Comparison of ENCODE assay signal across 20 mouse cellular contexts in the genomic region with DNA sequence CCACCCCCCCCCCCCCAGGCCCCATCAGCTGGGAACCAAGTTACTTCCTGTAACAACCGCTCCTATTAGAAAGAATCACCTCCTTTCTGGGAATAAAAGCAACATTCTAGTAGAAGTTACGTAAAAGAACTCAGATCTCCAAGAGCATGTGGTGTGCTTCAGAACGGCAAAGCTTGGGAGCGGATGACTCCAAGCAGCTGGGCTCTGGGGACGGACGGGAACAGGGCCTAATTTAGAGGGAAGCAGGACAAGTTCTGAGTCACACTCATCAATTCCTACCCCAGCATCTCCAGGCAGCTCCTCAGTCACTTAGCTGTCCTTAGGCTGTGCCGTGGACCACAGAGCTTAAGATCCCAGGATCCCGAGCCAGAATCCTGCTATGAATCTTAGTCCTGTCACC.
A peak's percentile ranks its signal among the peaks of the same experiment; 100 is the strongest.
DNase-seq lines count a peak whose midpoint lies in the region; ATAC-seq and TF ChIP-seq lines count a peak whose summit lies in the region.
"Had no signal": no experiment of that assay in that cellular context is flagged by ENCODE, and none has a peak within 500 bp of the region (broad histone marks: within the 10 kb centered on the region; RNA-seq: fewer than 3 reads in every experiment).

No protein-coding gene starts in this region.

- H3K9ac ChIP-seq in hindbrain, embryonic 14.5 days: no peak overlapping the region
- no peak overlapping the region for H3K9ac ChIP-seq in liver, postnatal 0 days (replicated peaks)
- H3K9ac ChIP-seq: embryonic facial prominence, embryonic 13.5 days; forebrain, postnatal 0 days; kidney, embryonic 15.5 days; limb, embryonic 15.5 days; liver, embryonic 15.5 days had no signal

- intact Hi-C loops in heart, postnatal 10 days (cut with DNase I): loop anchor here (10.0 kb wide), 2 partner anchors 177 to 723 kb away; no protein-coding TSS in a partner anchor

- H3K9me3 ChIP-seq in hindbrain, embryonic 14.5 days (ENCODE audit: control insufficient read depth, low read length): no peaks in the 10 kb centered on the region
- H3K9me3 ChIP-seq in liver, postnatal 0 days (ENCODE audit: low read length): no peaks in the 10 kb centered on the region
- H3K9me3 ChIP-seq: embryonic facial prominence, embryonic 13.5 days; kidney, embryonic 15.5 days; limb, embryonic 15.5 days; liver, embryonic 15.5 days had no signal

- H3K4me2 ChIP-seq in hindbrain, embryonic 14.5 days (replicated peaks): no peak overlapping the region
- no peak overlapping the region for H3K4me2 ChIP-seq in liver, postnatal 0 days (ENCODE audit: low read depth, low read length)
- H3K4me2 ChIP-seq: embryonic facial prominence, embryonic 13.5 days; kidney, embryonic 15.5 days; limb, embryonic 15.5 days; liver, embryonic 15.5 days had no signal

- no peak for TF ChIP-seq EP300 in liver, postnatal 0 days (IDR thresholded peaks at IDR 0.05; ENCODE audit: low read depth)

- no peak overlapping the region for H3K4me3 ChIP-seq in layer of hippocampus, adult 2 months
- no peak overlapping the region for H3K4me3 ChIP-seq in hindbrain, embryonic 14.5 days (replicated peaks; ENCODE audit: low read length)
- H3K4me3 ChIP-seq in liver, postnatal 0 days (ENCODE audit: low read depth, low read length): no peak overlapping the region
- H3K4me3 ChIP-seq: embryonic facial prominence, embryonic 13.5 days; kidney, embryonic 15.5 days; limb, embryonic 15.5 days; liver, embryonic 15.5 days had no signal

- H3K36me3 ChIP-seq in hindbrain, embryonic 14.5 days (replicated peaks; ENCODE audit: control insufficient read depth, insufficient read depth): no peaks in the 10 kb centered on the region
- H3K36me3 ChIP-seq in liver, postnatal 0 days (replicated peaks; ENCODE audit: insufficient read depth, low read length): no peaks in the 10 kb centered on the region
- H3K36me3 ChIP-seq: embryonic facial prominence, embryonic 13.5 days; kidney, embryonic 15.5 days; limb, embryonic 15.5 days; liver, embryonic 15.5 days had no signal

- no peaks in the 10 kb centered on the region for H3K27me3 ChIP-seq in hindbrain, embryonic 14.5 days (ENCODE audit: control insufficient read depth, insufficient read depth, low read length)
- no peaks in the 10 kb centered on the region for H3K27me3 ChIP-seq in liver, postnatal 0 days (ENCODE audit: insufficient read depth, low read length)
- H3K27me3 ChIP-seq: embryonic facial prominence, embryonic 13.5 days; kidney, embryonic 15.5 days; liver, embryonic 15.5 days had no signal

- WGBS in hindbrain, embryonic 14.5 days: 95% methylated on average over 8 of the region's 8 CpGs
- WGBS in liver, postnatal 0 days (ENCODE audit: insufficient replicate concordance): 80% methylated on average over 8 of the region's 8 CpGs

- no peak for TF ChIP-seq CTCF in layer of hippocampus, adult 2 months (conservative IDR thresholded peaks at IDR 0.05)
- no peak for TF ChIP-seq CTCF in liver, postnatal 0 days (IDR thresholded peaks at IDR 0.05; ENCODE audit: low read depth)

- DNase-seq in layer of hippocampus, adult 2 months (ENCODE audit: low spot score in 2 of 2): peak; percentile 20 to 25
- DNase-seq in layer of hippocampus, adult 11-12 months (ENCODE audit: low spot score): no peak
- peak; percentile 22 for DNase-seq in urinary bladder, postnatal 14 days (ENCODE audit: low spot score)
- DNase-seq in urinary bladder, postnatal 25 days (ENCODE audit: low spot score): no peak
- DNase-seq in heart, postnatal 10 days: peak; percentile 58 to 60
- DNase-seq in hindbrain, embryonic 14.5 days (ENCODE audit: low spot score): no peak
- no peak for DNase-seq in liver, postnatal 0 days
- DNase-seq: adrenal gland, adult 8-10 months; cerebellum, postnatal 14 days; forebrain, postnatal 0 days; kidney, postnatal 4 days; right cerebral cortex, postnatal 25 days had no signal

- no peaks in the 10 kb centered on the region for H3K4me1 ChIP-seq in hindbrain, embryonic 14.5 days (replicated peaks; ENCODE audit: control insufficient read depth, insufficient read depth, low read length)
- no peaks in the 10 kb centered on the region for H3K4me1 ChIP-seq in liver, postnatal 0 days (ENCODE audit: insufficient read depth)
- H3K4me1 ChIP-seq: liver, embryonic 15.5 days had no signal

- no peak overlapping the region for H3K27ac ChIP-seq in layer of hippocampus, adult 2 months
- no peak overlapping the region for H3K27ac ChIP-seq in hindbrain, embryonic 14.5 days
- H3K27ac ChIP-seq in liver, postnatal 0 days (ENCODE audit: low read depth): no peak overlapping the region
- H3K27ac ChIP-seq: embryonic facial prominence, embryonic 13.5 days; kidney, embryonic 15.5 days; limb, embryonic 15.5 days; liver, embryonic 15.5 days; stomach, postnatal 0 days had no signal

- ATAC-seq in hindbrain, embryonic 14.5 days (ENCODE audit: low FRiP score): no peak
- no peak for ATAC-seq in liver, postnatal 0 days
- ATAC-seq: forebrain, postnatal 0 days; hindbrain, embryonic 16.5 days; intestine, embryonic 16.5 days; lung, postnatal 0 days had no signal

Comparison
In these comparisons a context has a peak if more than half of its experiments do, and no peak if none do; other contexts are left out.
1. DNase-seq: peak in layer of hippocampus, adult 2 months (2 of 2), urinary bladder, postnatal 14 days (single experiment) and heart, postnatal 10 days (2 of 2); none in layer of hippocampus, adult 11-12 months (single experiment), urinary bladder, postnatal 25 days (single experiment), hindbrain, embryonic 14.5 days (single experiment) and liver, postnatal 0 days (single experiment).